Mouse (Mus musculus) MEL (cell line): ENCODE measurements at regions not wholly inside any gene's neighbourhood (a gene's known extent, or its start where the extent isn't known, plus 50 kb on each side); places are given as distances from the start of the nearest gene placed in this dataset.

Experiments
- DNase-seq: peaks from one replicate; pipeline ENCODE4 v3.0.0; 2011; ENCODE audit warnings: low read depth, low spot score
- H3K27ac ChIP-seq: 2 replicates; pipeline ENCODE4 v1.5.1; 2012; ENCODE audit warnings: low read depth, mild to moderate bottlenecking, control low read depth, low read length, moderate library complexity; ENCODE audit not compliant: control insufficient read depth
- H3K27me3 ChIP-seq, 2 experiments: fragments of 150-350 bp in 1 of 2; sonication (generic) in 1 of 2; 2 replicates each; pipeline ENCODE4 v1.6.1; 2012; ENCODE audit warnings: low read length in 2 of 2, mild to moderate bottlenecking in 2 of 2, improper control_type of control experiment in 1 of 2, moderate library complexity in 1 of 2; ENCODE audit not compliant: insufficient read depth in 2 of 2, control insufficient read depth in 1 of 2
- H3K36me3 ChIP-seq, 2 experiments: 2 replicates each; pipeline ENCODE4 v1.6.1; 2012 to 2014; ENCODE audit warnings: low read length in 2 of 2, improper control_type of control experiment in 1 of 2, inconsistent platforms in 1 of 2, mild to moderate bottlenecking in 1 of 2; ENCODE audit not compliant: insufficient read depth in 2 of 2, control insufficient read depth in 1 of 2
- H3K4me1 ChIP-seq, 2 experiments: fragments of 150-350 bp in 1 of 2; sonication (generic) in 1 of 2; 2 replicates each; pipeline ENCODE4 v1.6.1; 2012; ENCODE audit warnings: low read length in 2 of 2, improper control_type of control experiment in 1 of 2, mild to moderate bottlenecking in 1 of 2; ENCODE audit not compliant: insufficient read depth in 2 of 2, control insufficient read depth in 1 of 2
- H3K4me3 ChIP-seq, 2 experiments: fragments of 150-350 bp in 1 of 2; sonication (generic) in 1 of 2; 2 replicates each; pipeline ENCODE4 v1.5.1; 2012; ENCODE audit warnings: low read depth in 2 of 2, low read length in 2 of 2, mild to moderate bottlenecking in 2 of 2, moderate library complexity in 2 of 2, control low read depth in 1 of 2, improper control_type of control experiment in 1 of 2; ENCODE audit not compliant: control insufficient read depth in 1 of 2, insufficient read depth in 1 of 2
- H3K79me2 ChIP-seq: 2 replicates; pipeline ENCODE4 v1.6.1; 2012; ENCODE audit warnings: mild to moderate bottlenecking, low read length, moderate library complexity; ENCODE audit not compliant: control insufficient read depth, poor library complexity, insufficient read depth
- H3K9ac ChIP-seq: 2 replicates; pipeline ENCODE4 v1.6.1; 2012; ENCODE audit warnings: low read depth, mild to moderate bottlenecking, control low read depth, low read length, moderate library complexity; ENCODE audit not compliant: control insufficient read depth, poor library complexity, severe bottlenecking
- H3K9me3 ChIP-seq: fragments of 150-350 bp; sonication (generic); replicated peaks from 2 replicates; pipeline ENCODE4 v1.6.1; 2012; ENCODE audit warnings: mild to moderate bottlenecking, low read length, improper control_type of control experiment, moderate library complexity; ENCODE audit not compliant: insufficient read depth
- CHD1 ChIP-seq: IDR thresholded peaks from 2 replicates; pipeline ENCODE4 v1.6.1; 2012; ENCODE audit warnings: low read depth, mild to moderate bottlenecking, inconsistent platforms, low read length, improper control_type of control experiment
- E2F4 ChIP-seq: IDR thresholded peaks from 2 replicates; pipeline ENCODE4 v1.6.1; 2011; ENCODE audit warnings: low read depth, low read length, improper control_type of control experiment, borderline replicate concordance
- ELF1 ChIP-seq: IDR thresholded peaks from 2 replicates; pipeline ENCODE4 v1.6.1; 2014; ENCODE audit warnings: low read depth, mild to moderate bottlenecking, inconsistent platforms, low read length, improper control_type of control experiment, moderate library complexity
- ETS1 ChIP-seq: IDR thresholded peaks from 2 replicates; pipeline ENCODE4 v1.6.1; 2012; ENCODE audit warnings: low read depth, mild to moderate bottlenecking, inconsistent platforms, low read length, improper control_type of control experiment, moderate library complexity
- GATA1 ChIP-seq: IDR thresholded peaks from 2 replicates; pipeline ENCODE4 v1.6.1; 2011; ENCODE audit warnings: low read depth, low read length, improper control_type of control experiment
- HCFC1 ChIP-seq: IDR thresholded peaks from 2 replicates; pipeline ENCODE4 v1.6.1; 2012; ENCODE audit warnings: low read depth, mild to moderate bottlenecking, inconsistent platforms, low read length, improper control_type of control experiment, moderate library complexity
- KAT2A ChIP-seq: conservative IDR thresholded peaks from 2 replicates; pipeline ENCODE4 v1.6.1; 2012; ENCODE audit warnings: low read depth, low read length, improper control_type of control experiment, inconsistent platforms
- MAFK ChIP-seq: IDR thresholded peaks from 2 replicates; pipeline ENCODE4 v1.6.1; 2011; ENCODE audit warnings: low read depth, mild to moderate bottlenecking, low read length, improper control_type of control experiment, borderline replicate concordance
- MAX ChIP-seq: IDR thresholded peaks from 2 replicates; pipeline ENCODE4 v1.6.1; 2011; ENCODE audit warnings: low read length, improper control_type of control experiment
- MEF2A ChIP-seq: IDR thresholded peaks from 2 replicates; pipeline ENCODE4 v1.6.1; 2014; ENCODE audit warnings: low read depth, mild to moderate bottlenecking, inconsistent platforms, low read length, improper control_type of control experiment; ENCODE audit not compliant: poor library complexity, insufficient replicate concordance, severe bottlenecking; ENCODE audit errors: extremely low read depth
- MYB ChIP-seq: IDR thresholded peaks from 2 replicates; pipeline ENCODE4 v1.6.1; 2011; ENCODE audit warnings: mild to moderate bottlenecking, low read depth, low read length, improper control_type of control experiment
- NRF1 ChIP-seq: IDR thresholded peaks from 2 replicates; pipeline ENCODE4 v1.6.1; 2014; ENCODE audit warnings: low read depth, mild to moderate bottlenecking, inconsistent platforms, low read length, improper control_type of control experiment, moderate library complexity; ENCODE audit not compliant: poor library complexity, insufficient read depth, severe bottlenecking
- POLR2AphosphoS5 ChIP-seq: IDR thresholded peaks from 2 replicates; pipeline ENCODE4 v1.6.1; 2012; ENCODE audit warnings: low read depth, borderline replicate concordance, mild to moderate bottlenecking, inconsistent platforms, low read length, moderate library complexity, mixed read lengths
- RCOR1 ChIP-seq: IDR thresholded peaks from 2 replicates; pipeline ENCODE4 v1.6.1; 2012; ENCODE audit warnings: low read depth, mild to moderate bottlenecking, inconsistent platforms, low read length, improper control_type of control experiment
- TCF12 ChIP-seq: IDR thresholded peaks from 2 replicates; pipeline ENCODE4 v1.6.1; 2014; ENCODE audit warnings: low read depth, mild to moderate bottlenecking, inconsistent platforms, low read length, improper control_type of control experiment, moderate library complexity
- USF1 ChIP-seq: IDR thresholded peaks from 2 replicates; pipeline ENCODE4 v1.6.1; 2014; ENCODE audit warnings: low read depth, mild to moderate bottlenecking, inconsistent platforms, low read length, improper control_type of control experiment, moderate library complexity
- ZNF384 ChIP-seq: IDR thresholded peaks from 2 replicates; pipeline ENCODE4 v1.6.1; 2012; ENCODE audit warnings: low read depth, mild to moderate bottlenecking, inconsistent platforms, low read length, improper control_type of control experiment

DNA sequence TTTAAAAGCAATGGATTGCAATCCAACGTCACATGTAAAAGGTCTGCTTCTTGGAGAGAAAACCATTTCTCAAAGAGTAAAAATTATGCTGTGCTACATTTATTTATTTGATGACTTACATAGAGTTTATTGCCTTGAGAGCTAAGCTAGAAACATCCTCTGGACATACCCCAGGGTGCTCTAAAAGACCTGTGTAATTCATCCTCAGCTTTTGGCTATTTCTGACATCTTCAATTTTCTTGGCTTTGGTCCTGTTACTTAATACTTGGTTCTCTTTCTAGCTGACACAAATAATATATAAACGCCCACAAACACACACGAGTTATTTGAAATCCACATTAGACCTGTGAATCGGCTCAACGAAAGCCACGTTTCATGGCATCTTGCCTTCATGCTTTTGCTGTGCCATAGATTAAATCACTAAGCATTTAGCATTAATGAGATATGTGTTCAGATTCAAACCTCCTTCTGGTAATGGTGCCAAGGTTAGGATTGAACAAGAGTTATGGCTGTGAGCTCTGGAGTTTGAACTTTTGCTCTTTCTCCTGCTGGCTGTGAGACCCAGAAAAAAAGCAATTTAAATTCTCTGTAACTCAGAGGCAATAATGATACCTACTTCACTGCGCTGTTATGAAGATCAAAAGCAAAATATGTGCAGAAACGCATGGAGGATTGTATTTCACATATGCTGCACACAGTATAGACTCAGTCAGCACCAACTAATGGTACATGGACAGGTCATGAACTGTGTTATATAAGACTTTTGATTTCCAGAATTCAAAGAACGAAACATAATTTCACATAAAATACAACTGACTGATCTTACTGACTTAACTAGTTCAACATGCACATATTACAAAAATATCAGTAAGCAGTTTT is 89.6 kb upstream of the Gimd1 start:
- no peak for DNase-seq
- Histone ChIP-seq H3K27ac (no peak overlapping the region), H3K36me3 (no peaks in the 10 kb centered on the region), H3K79me2 (no peaks in the 10 kb centered on the region), H3K4me1 (no peaks in the 10 kb centered on the region), H3K9ac (no peak overlapping the region), H3K27me3 (no peaks in the 10 kb centered on the region; a peak in 1 of 4 replicates), H3K9me3 (no peaks in the 10 kb centered on the region), H3K4me3 (no peak overlapping the region)
- TF ChIP-seq MEF2A (no peak), RCOR1 (no peak), NRF1 (no peak), E2F4 (no peak), MYB (no peak), POLR2AphosphoS5 (no peak), ZNF384 (no peak), HCFC1 (no peak), USF1 (no peak), CHD1 (no peak), MAFK (no peak), ETS1 (no peak), ELF1 (no peak), TCF12 (no peak)

DNA sequence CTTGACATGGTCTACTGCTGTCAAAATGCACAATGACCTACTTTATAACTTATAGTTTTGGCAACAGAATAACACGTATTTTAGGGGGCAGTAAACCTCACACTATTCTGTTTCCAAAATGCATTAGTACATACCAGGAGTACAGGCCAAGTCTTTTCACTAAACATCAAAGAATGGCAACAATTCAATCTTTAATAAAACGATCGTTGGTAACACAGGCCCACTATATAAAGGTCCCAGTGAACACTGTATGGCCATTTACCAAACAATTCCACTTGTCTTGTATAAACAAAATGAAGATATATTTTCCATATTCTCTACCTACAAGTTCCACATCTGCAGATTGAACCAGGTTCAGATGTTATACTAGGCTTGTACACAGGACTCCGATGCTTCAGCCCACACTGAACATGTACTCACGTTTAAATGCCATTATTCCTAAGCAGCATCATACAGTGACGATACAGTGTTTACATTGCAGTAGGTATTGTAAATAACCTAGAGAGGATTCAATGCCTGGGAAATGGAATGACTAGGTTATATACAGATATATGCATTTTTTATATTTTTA is 78.3 kb upstream of the Gimd1 start:
- TF ChIP-seq GATA1 (no peak), KAT2A (no peak), MAX (no peak)
- TF ChIP-seq, all 39 proteins: peak for 0

More for the DNA sequence above, 78.3 kb upstream of the Gimd1 start:
- H3K4me3 ChIP-seq, result no peak overlapping the region
- no peak overlapping the region for H3K9ac ChIP-seq
- no peak for DNase-seq
- no peaks in the 10 kb centered on the region for H3K27me3 ChIP-seq
- no peaks in the 10 kb centered on the region for H3K36me3 ChIP-seq
- no peaks in the 10 kb centered on the region for H3K4me1 ChIP-seq
- H3K9me3 ChIP-seq, result no peaks in the 10 kb centered on the region
- no peaks in the 10 kb centered on the region for H3K79me2 ChIP-seq
- no peak overlapping the region for H3K27ac ChIP-seq
